Mouse (Mus musculus) cortical plate, adult 2 months (tissue): ENCODE data around the gene Phf8.

Experiments
- CTCF ChIP-seq: fragments of 200-500 bp; IDR thresholded peaks from 2 replicates; pipeline ENCODE4 v1.5.1; 2011; ENCODE audit warnings: mild to moderate bottlenecking, control low read depth, low read length; ENCODE audit not compliant: insufficient read depth; ENCODE audit errors: extremely low read depth
- POLR2A ChIP-seq: fragments of 200-500 bp; IDR thresholded peaks from 2 replicates; pipeline ENCODE4 v1.6.1; 2011; ENCODE audit warnings: mild to moderate bottlenecking, low read length, control low read depth; ENCODE audit not compliant: insufficient read depth; ENCODE audit errors: extremely low read depth

- TF ChIP-seq CTCF (no peak), POLR2A (no peak)
These were observed 32.9 kb downstream of the Phf8 start for GRCm38 (mm10) chrX:151553356-151553755.
